Mouse (Mus musculus) lung, adult 2 months (tissue): ENCODE data around the gene Cplx3.

Experiments
- CTCF ChIP-seq: fragments of 200-500 bp; IDR thresholded peaks from 2 replicates; pipeline ENCODE4 v1.5.1; 2011; ENCODE audit warnings: mild to moderate bottlenecking, low read length, control low read depth; ENCODE audit not compliant: insufficient read depth
- POLR2A ChIP-seq: fragments of 200-500 bp; IDR thresholded peaks from 2 replicates; pipeline ENCODE4 v1.6.1; 2011; ENCODE audit warnings: low read depth, mild to moderate bottlenecking, control low read depth, low read length, borderline replicate concordance; ENCODE audit errors: extremely low read depth

- no peak for TF ChIP-seq CTCF
- no peak for TF ChIP-seq POLR2A
Measured at GRCm38 (mm10) chr9:57646551-57647103, 40.5 kb upstream of the Cplx3 start.
